Comparison of ENCODE assay signal across 20 mouse cellular contexts in the genomic region with DNA sequence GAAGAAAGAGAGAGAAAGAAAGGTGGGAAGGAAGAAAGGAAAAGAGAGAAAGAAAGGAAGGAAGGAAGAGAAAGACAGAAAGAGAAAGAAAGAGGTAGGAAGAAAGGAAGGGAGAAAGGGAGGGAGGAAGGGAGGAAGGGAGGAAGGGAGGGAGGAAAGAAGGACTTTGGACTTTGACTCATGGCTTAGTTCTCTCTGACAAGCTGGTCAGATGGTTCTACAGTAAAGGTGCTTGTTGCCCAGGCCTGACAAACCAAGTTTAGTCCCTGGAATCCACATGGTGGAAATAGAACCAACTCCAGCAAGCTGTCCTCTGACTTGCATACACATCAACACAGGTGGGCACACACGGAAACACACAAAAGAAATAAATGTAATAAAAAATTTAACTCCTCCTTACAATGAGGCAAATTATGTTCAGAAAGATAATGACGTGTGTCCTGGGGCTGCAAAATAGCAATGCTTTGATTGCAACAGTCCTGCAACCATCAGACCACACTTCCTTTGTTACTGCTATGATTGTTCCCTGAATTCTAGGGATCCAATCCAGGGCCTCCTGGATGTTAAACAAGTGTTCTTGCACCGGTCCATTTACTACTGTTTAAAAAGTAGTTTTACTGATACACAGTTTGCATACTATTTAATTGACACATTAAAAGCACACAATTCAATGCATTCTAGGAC. TPM values are rescaled to one million over a fixed set of nuclear protein-coding genes. Genes with fewer than 3 reads are reported as not detected.
DNase-seq lines count a peak whose midpoint lies in the region; ATAC-seq and TF ChIP-seq lines count a peak whose summit lies in the region.
"Had no signal": no experiment of that assay in that cellular context is flagged by ENCODE, and none has a peak within 500 bp of the region (broad histone marks: within the 10 kb centered on the region; RNA-seq: fewer than 3 reads in every experiment).

No protein-coding gene starts in this region.

- DNase-seq in liver, postnatal 0 days, result no peak
- DNase-seq in heart, adult 18-20 months, result no peak
- no peak for DNase-seq in heart, postnatal 10 days
- DNase-seq: adrenal gland, postnatal 14 days; cerebellum, adult 2 months; cerebellum, postnatal 10 days; forebrain, postnatal 0 days; gastrocnemius, postnatal 14 days; heart, postnatal 4 days had no signal

- TF ChIP-seq EP300 in liver, postnatal 0 days (IDR thresholded peaks at IDR 0.05; ENCODE audit: low read depth), result no peak

- H3K4me1 ChIP-seq in intestine, postnatal 0 days (replicated peaks; ENCODE audit: control insufficient read depth, insufficient read depth, low read length), result no peaks in the 10 kb centered on the region; the same call in 1 of the 2 replicates
- no peaks in the 10 kb centered on the region for H3K4me1 ChIP-seq in intestine, embryonic 16.5 days (ENCODE audit: control insufficient read depth, insufficient read depth, low read length)
- H3K4me1 ChIP-seq in liver, postnatal 0 days (ENCODE audit: insufficient read depth), result peaks cover 5% of the 10 kb centered on the region; the same call in 1 of the 2 replicates
- no peaks in the 10 kb centered on the region for H3K4me1 ChIP-seq in liver, embryonic 12.5 days
- H3K4me1 ChIP-seq: embryonic facial prominence, embryonic 10.5 days; forebrain, embryonic 13.5 days; hindbrain, embryonic 12.5 days had no signal

- peak; percentile 45; the same call in 1 of the 2 replicates for ATAC-seq in intestine, postnatal 0 days
- ATAC-seq in intestine, embryonic 16.5 days, result no peak
- peak; percentile 67 for ATAC-seq in liver, postnatal 0 days
- no peak for ATAC-seq in liver, embryonic 12.5 days
- 0 out of 2 replicates have a peak, but pooled peaks have one; percentile 23 for ATAC-seq in megakaryocyte, adult 5-6 weeks (ENCODE audit: poor library complexity, severe bottlenecking)
- ATAC-seq: forebrain, embryonic 13.5 days; forebrain, postnatal 0 days; hindbrain, postnatal 0 days; Patski had no signal

- no peak for TF ChIP-seq CTCF in intestine, postnatal 0 days (IDR thresholded peaks at IDR 0.05; ENCODE audit: low read depth)
- no peak for TF ChIP-seq CTCF in liver, postnatal 0 days (IDR thresholded peaks at IDR 0.05; ENCODE audit: low read depth)

- no peaks in the 10 kb centered on the region for H3K9me3 ChIP-seq in intestine, postnatal 0 days (ENCODE audit: control insufficient read depth)
- H3K9me3 ChIP-seq in intestine, embryonic 16.5 days (ENCODE audit: control insufficient read depth, low read length), result no peaks in the 10 kb centered on the region
- H3K9me3 ChIP-seq in liver, postnatal 0 days (ENCODE audit: low read length), result peaks cover 8% of the 10 kb centered on the region; the same call in 1 of the 2 replicates
- H3K9me3 ChIP-seq in liver, embryonic 12.5 days (replicated peaks), result peaks cover 13% of the 10 kb centered on the region
- H3K9me3 ChIP-seq: hindbrain, embryonic 12.5 days had no signal

- no peak overlapping the region for H3K4me2 ChIP-seq in intestine, postnatal 0 days (replicated peaks; ENCODE audit: low read depth)
- no peak overlapping the region for H3K4me2 ChIP-seq in intestine, embryonic 16.5 days (ENCODE audit: low read depth, low read length)
- no peak overlapping the region for H3K4me2 ChIP-seq in liver, postnatal 0 days (ENCODE audit: low read depth, low read length)
- no peak overlapping the region for H3K4me2 ChIP-seq in liver, embryonic 12.5 days
- H3K4me2 ChIP-seq: forebrain, embryonic 13.5 days; heart, embryonic 13.5 days; hindbrain, embryonic 12.5 days had no signal

- H3K27ac ChIP-seq in intestine, postnatal 0 days (ENCODE audit: low read depth, low read length), result no peak overlapping the region
- H3K27ac ChIP-seq in intestine, embryonic 16.5 days (ENCODE audit: low read length), result no peak overlapping the region
- no peak overlapping the region for H3K27ac ChIP-seq in liver, postnatal 0 days (ENCODE audit: low read depth)
- H3K27ac ChIP-seq in liver, embryonic 12.5 days, result no peak overlapping the region
- H3K27ac ChIP-seq: embryonic facial prominence, embryonic 10.5 days; forebrain, embryonic 13.5 days; heart, embryonic 13.5 days; hindbrain, embryonic 12.5 days; hindbrain, postnatal 0 days had no signal

- intact Hi-C loops in heart, postnatal 10 days (cut with DNase I), result no loop called here

- WGBS in intestine, postnatal 0 days, result 47% methylated on average over 3 of the region's 3 CpGs
- 62% methylated on average over 3 of the region's 3 CpGs for WGBS in intestine, embryonic 16.5 days
- WGBS in liver, postnatal 0 days (ENCODE audit: insufficient replicate concordance), result 59% methylated on average over 3 of the region's 3 CpGs
- 55% methylated on average over 3 of the region's 3 CpGs for WGBS in liver, embryonic 12.5 days (ENCODE audit: insufficient replicate concordance)

- H3K36me3 ChIP-seq in intestine, postnatal 0 days (ENCODE audit: control insufficient read depth, insufficient read depth), result no peaks in the 10 kb centered on the region
- H3K36me3 ChIP-seq in intestine, embryonic 16.5 days (ENCODE audit: control insufficient read depth, insufficient read depth, low read length), result no peaks in the 10 kb centered on the region
- no peaks in the 10 kb centered on the region for H3K36me3 ChIP-seq in liver, postnatal 0 days (replicated peaks; ENCODE audit: insufficient read depth, low read length)
- no peaks in the 10 kb centered on the region for H3K36me3 ChIP-seq in liver, embryonic 12.5 days
- H3K36me3 ChIP-seq: embryonic facial prominence, embryonic 10.5 days; heart, embryonic 13.5 days; hindbrain, embryonic 12.5 days had no signal

- H3K4me3 ChIP-seq in intestine, postnatal 0 days (ENCODE audit: low read depth, low read length), result no peak overlapping the region
- H3K4me3 ChIP-seq in intestine, embryonic 16.5 days (ENCODE audit: low read length), result no peak overlapping the region
- H3K4me3 ChIP-seq in liver, postnatal 0 days (ENCODE audit: low read depth, low read length), result no peak overlapping the region
- no peak overlapping the region for H3K4me3 ChIP-seq in liver, embryonic 12.5 days
- H3K4me3 ChIP-seq: embryonic facial prominence, embryonic 10.5 days; forebrain, embryonic 13.5 days; heart, embryonic 13.5 days; hindbrain, embryonic 12.5 days had no signal

- no peaks in the 10 kb centered on the region for H3K27me3 ChIP-seq in intestine, postnatal 0 days (replicated peaks; ENCODE audit: control insufficient read depth, insufficient read depth, low read length)
- no peaks in the 10 kb centered on the region for H3K27me3 ChIP-seq in intestine, embryonic 16.5 days (replicated peaks; ENCODE audit: control insufficient read depth, insufficient read depth, low read length)
- no peaks in the 10 kb centered on the region for H3K27me3 ChIP-seq in liver, postnatal 0 days (ENCODE audit: insufficient read depth, low read length)
- H3K27me3 ChIP-seq in liver, embryonic 12.5 days (replicated peaks), result no peaks in the 10 kb centered on the region; the same call in 1 of the 2 replicates
- H3K27me3 ChIP-seq: CH12.LX; forebrain, embryonic 13.5 days; heart, embryonic 13.5 days; hindbrain, embryonic 12.5 days; Patski had no signal

- no peak overlapping the region for H3K9ac ChIP-seq in intestine, postnatal 0 days (ENCODE audit: low read depth, low read length)
- no peak overlapping the region for H3K9ac ChIP-seq in intestine, embryonic 16.5 days (ENCODE audit: low read depth, low read length)
- H3K9ac ChIP-seq in liver, postnatal 0 days (replicated peaks), result no peak overlapping the region
- H3K9ac ChIP-seq in liver, embryonic 12.5 days, result no peak overlapping the region
- H3K9ac ChIP-seq: forebrain, embryonic 13.5 days; forebrain, postnatal 0 days; heart, embryonic 13.5 days; hindbrain, embryonic 12.5 days had no signal

RNA-seq across cellular contexts. Expression of gene Eya3, which starts 28.3 kb away (rescaled TPM):
- 10.1 and 10.8 TPM in 2 replicates for polyA plus RNA-seq in intestine, postnatal 0 days (2015; fragmentation: Nextera tagmentation; extraction: Ambion mirVana)
- polyA plus RNA-seq in intestine, embryonic 16.5 days (2015; fragmentation: Nextera tagmentation; extraction: Ambion mirVana), result 22.6 and 22.8 TPM in 2 replicates
- 6.0 and 6.3 TPM in 2 replicates for polyA plus RNA-seq in liver, postnatal 0 days (2015; fragmentation: Nextera tagmentation; extraction: Ambion mirVana)
- 21.1 and 25.6 TPM in 2 replicates for polyA plus RNA-seq in liver, embryonic 12.5 days (2016; fragmentation: Nextera tagmentation; extraction: Ambion mirVana)
- total RNA-seq in megakaryocyte, adult 5-6 weeks (2015), result 49.3 and 52.8 TPM in 2 replicates
- total RNA-seq in megakaryocyte, adult 5-6 weeks (2017), result 23.5 and 31.7 TPM in 2 replicates
- total RNA-seq in heart, adult 18-20 months (2021), result 10 to 100 TPM; 32.5 to 33.9 TPM
- 10 to 100 TPM; 33.4 to 41.1 TPM for total RNA-seq in heart, postnatal 10 days (2021)

RNA-seq across cellular contexts. Expression of gene Ptafr, which starts 46.6 kb away (rescaled TPM):
- 4.7 and 5.2 TPM in 2 replicates for polyA plus RNA-seq in intestine, postnatal 0 days (2015; fragmentation: Nextera tagmentation; extraction: Ambion mirVana)
- 1.5 and 1.6 TPM in 2 replicates for polyA plus RNA-seq in intestine, embryonic 16.5 days (2015; fragmentation: Nextera tagmentation; extraction: Ambion mirVana)
- polyA plus RNA-seq in liver, postnatal 0 days (2015; fragmentation: Nextera tagmentation; extraction: Ambion mirVana), result 1.0 and 1.3 TPM in 2 replicates
- 0.77 and 0.94 TPM in 2 replicates for polyA plus RNA-seq in liver, embryonic 12.5 days (2016; fragmentation: Nextera tagmentation; extraction: Ambion mirVana)
- 19.6 and 20.6 TPM in 2 replicates for total RNA-seq in megakaryocyte, adult 5-6 weeks (2015)
- 38.9 and 40.8 TPM in 2 replicates for total RNA-seq in megakaryocyte, adult 5-6 weeks (2017)
- total RNA-seq in heart, adult 18-20 months (2021), result 1 to 10 TPM; 1.3 to 1.5 TPM
- 1 to 10 TPM; 1.1 to 1.7 TPM for total RNA-seq in heart, postnatal 10 days (2021)
- polyA plus RNA-seq: Patski had no signal

Comparison
In these comparisons a context has a peak if more than half of its experiments do, and no peak if none do; other contexts are left out.
1. ATAC-seq: peak in intestine, postnatal 0 days (single experiment), liver, postnatal 0 days (single experiment) and megakaryocyte, adult 5-6 weeks (single experiment); none in intestine, embryonic 16.5 days (single experiment) and liver, embryonic 12.5 days (single experiment).